Mouse (Mus musculus): ENCODE data around the gene Snx13.

- TF ChIP-seq CTCF (IDR thresholded peaks at IDR 0.05; ENCODE audit: low read depth, low read length): no peak
- TF ChIP-seq POLR2A (IDR thresholded peaks at IDR 0.05; ENCODE audit: borderline replicate concordance, low read depth, low read length): no peak
Observed at GRCm38 (mm10) chr12:35000323-35000722, 46.7 kb upstream of the Snx13 start.
